Mouse (Mus musculus) myocyte (in vitro differentiated cells): ENCODE results near the gene Ap2a1. TPM values are rescaled to one million over a fixed set of nuclear protein-coding genes. Genes with fewer than 3 reads are reported as not detected.
A peak's percentile ranks its signal among the peaks of the same experiment; 100 is the strongest.

Experiments used
- H3K27me3 ChIP-seq: one replicate; pipeline ENCODE4 v1.6.1; 2011; ENCODE audit not compliant: control insufficient read depth, insufficient read depth, insufficient read length
- H3K36me3 ChIP-seq: one replicate; pipeline ENCODE4 v1.6.1; 2011; ENCODE audit not compliant: control insufficient read depth, insufficient read depth
- H3K4me2 ChIP-seq: one replicate; pipeline ENCODE4 v1.6.1; 2011; ENCODE audit warnings: low read depth, control low read depth
- H3K4me3 ChIP-seq: one replicate; pipeline ENCODE4 v1.5.1; 2011; ENCODE audit warnings: mild to moderate bottlenecking, control low read depth, moderate library complexity
- H3K79me2 ChIP-seq: one replicate; pipeline ENCODE4 v1.6.1; 2011; ENCODE audit not compliant: control insufficient read depth, insufficient read depth
- H3ac ChIP-seq: one replicate; pipeline ENCODE4 v1.6.1; 2011; ENCODE audit not compliant: control insufficient read depth, insufficient read length
- CEBPB ChIP-seq: IDR thresholded peaks from 2 replicates; pipeline ENCODE4 v1.6.1; 2011; ENCODE audit warnings: mild to moderate bottlenecking, moderate library complexity; ENCODE audit not compliant: poor library complexity, insufficient read depth, severe bottlenecking
- E2F4 ChIP-seq: IDR thresholded peaks from one replicate; pipeline ENCODE4 v1.6.1; 2011; ENCODE audit warnings: mild to moderate bottlenecking, control low read depth, moderate library complexity; ENCODE audit not compliant: insufficient read depth
- MAX ChIP-seq: IDR thresholded peaks from one replicate; pipeline ENCODE4 v1.6.1; 2011; ENCODE audit warnings: low read depth, mild to moderate bottlenecking, control low read depth
- MYOD1 ChIP-seq, 3 experiments: IDR thresholded peaks; one replicate each; pipeline ENCODE4 v1.6.1; 2011; ENCODE audit warnings: control low read depth in 2 of 3, low read depth in 2 of 3, mild to moderate bottlenecking in 2 of 3, moderate library complexity in 1 of 3; ENCODE audit not compliant: insufficient read length in 2 of 3, control insufficient read depth in 1 of 3
- MYOG ChIP-seq, 3 experiments: IDR thresholded peaks; one replicate each; pipeline ENCODE4 v1.6.1; 2011; ENCODE audit warnings: control low read depth in 2 of 3, low read depth in 2 of 3, mild to moderate bottlenecking in 2 of 3; ENCODE audit not compliant: insufficient read length in 2 of 3, control insufficient read depth in 1 of 3, insufficient read depth in 1 of 3
- POLR2A ChIP-seq: IDR thresholded peaks from one replicate; pipeline ENCODE4 v1.6.1; 2011; ENCODE audit warnings: low read depth, mild to moderate bottlenecking, control low read depth, moderate library complexity; ENCODE audit not compliant: insufficient read length
- POLR2AphosphoS2 ChIP-seq: IDR thresholded peaks from one replicate; pipeline ENCODE4 v1.6.1; 2011; ENCODE audit warnings: low read depth, control low read depth; ENCODE audit not compliant: insufficient read length
- REST ChIP-seq: IDR thresholded peaks from one replicate; pipeline ENCODE4 v1.6.1; 2011; ENCODE audit warnings: mild to moderate bottlenecking, control low read depth, moderate library complexity; ENCODE audit not compliant: insufficient read depth, insufficient read length
- SRF ChIP-seq: IDR thresholded peaks from one replicate; pipeline ENCODE4 v1.6.1; 2011; ENCODE audit warnings: low read depth; ENCODE audit not compliant: control insufficient read depth, insufficient read length
- TCF12 ChIP-seq: IDR thresholded peaks from one replicate; pipeline ENCODE4 v1.6.1; 2011; ENCODE audit warnings: mild to moderate bottlenecking, control low read depth; ENCODE audit not compliant: poor library complexity, insufficient read depth, severe bottlenecking
- TCF3 ChIP-seq: IDR thresholded peaks from one replicate; pipeline ENCODE4 v1.6.1; 2011; ENCODE audit warnings: low read depth, control low read depth; ENCODE audit not compliant: insufficient read length
- USF1 ChIP-seq: IDR thresholded peaks from one replicate; pipeline ENCODE4 v1.6.1; 2011; ENCODE audit warnings: low read depth, mild to moderate bottlenecking, control low read depth, moderate library complexity
- polyA plus RNA-seq: library from polyadenylated mRNA; unstranded; fragments of >200 nt; fragmentation: generic; extraction: Trizol; gene quantifications from one replicate; pipeline ENCODE4 v1.2.1, GENCODE M21; 2012; ENCODE audit warnings: missing spikeins

Ap2a1 gene
- polyA plus RNA-seq, 1 experiment: 125 TPM

- no peak overlapping the region for H3K4me2 ChIP-seq
- no peaks in the 10 kb centered on the region for H3K36me3 ChIP-seq
- peaks cover 28% of the 10 kb centered on the region for H3K79me2 ChIP-seq
- TF ChIP-seq E2F4: no peak
- no peak for TF ChIP-seq MYOD1 (IDR thresholded peaks at IDR 0.05; ENCODE audit: control insufficient read depth in 1 of 3, insufficient read length in 2 of 3, low read depth in 2 of 3)
- peak; percentile 35 for TF ChIP-seq POLR2AphosphoS2
- TF ChIP-seq USF1: no peak
- TF ChIP-seq SRF: no peak
- TF ChIP-seq POLR2A: no peak
- no peak for TF ChIP-seq MAX
- no peak for TF ChIP-seq REST
- H3K27me3 ChIP-seq: no peaks in the 10 kb centered on the region
- no peak overlapping the region for H3ac ChIP-seq
- no peak overlapping the region for H3K4me3 ChIP-seq
Measured at GRCm38 (mm10) chr7:44852259-44853027, 76.9 kb downstream of the Ap2a1 start.

- Histone ChIP-seq H3K4me2 (peak overlapping the region; percentile 72), H3K36me3 (no peaks in the 10 kb centered on the region), H3K27me3 (no peaks in the 10 kb centered on the region), H3ac (no peak overlapping the region), H3K4me3 (peak overlapping the region; percentile 94), H3K79me2 (peaks cover 33% of the 10 kb centered on the region)
- TF ChIP-seq TCF12 (no peak), E2F4 (no peak), REST (no peak), CEBPB (no peak), POLR2AphosphoS2 (no peak), MYOG (IDR thresholded peaks at IDR 0.05; ENCODE audit: control insufficient read depth in 1 of 3, insufficient read depth in 1 of 3, insufficient read length in 2 of 3, low read depth in 2 of 3) (no peak), TCF3 (no peak), MAX (no peak), SRF (no peak), MYOD1 (IDR thresholded peaks at IDR 0.05; ENCODE audit: control insufficient read depth in 1 of 3, insufficient read length in 2 of 3, low read depth in 2 of 3) (no peak), POLR2A (no peak), USF1 (no peak)
Measured at GRCm38 (mm10) chr7:44851625-44852234, 77.6 kb downstream of the Ap2a1 start.

- Histone ChIP-seq H3K27me3 (no peaks in the 10 kb centered on the region), H3ac (peak overlapping the region; percentile 80), H3K4me3 (peak overlapping the region; percentile 94), H3K79me2 (peaks cover 34% of the 10 kb centered on the region), H3K4me2 (peak overlapping the region; percentile 72), H3K36me3 (peaks cover 7% of the 10 kb centered on the region)
- no peak for TF ChIP-seq TCF12
- no peak for TF ChIP-seq MYOG (IDR thresholded peaks at IDR 0.05; ENCODE audit: control insufficient read depth in 1 of 3, insufficient read depth in 1 of 3, insufficient read length in 2 of 3, low read depth in 2 of 3)
- TF ChIP-seq CEBPB: no peak
Measured at GRCm38 (mm10) chr7:44850789-44851624, 78.3 kb downstream of the Ap2a1 start.

Other genes starting within 250 kb of the Ap2a1 start
- gene Izumo2, start 220.8 kb downstream of the Ap2a1 start, polyA plus RNA-seq: not detected
- gene Vrk3, start 181.1 kb downstream of the Ap2a1 start, polyA plus RNA-seq: 20.6 TPM
- 0.12 TPM for gene Zfp473, start 178.4 kb downstream of the Ap2a1 start, polyA plus RNA-seq
- gene Nup62, start 113.4 kb downstream of the Ap2a1 start, polyA plus RNA-seq: 77.0 TPM
- 1.9 TPM for gene Il4i1, start 113.1 kb downstream of the Ap2a1 start, polyA plus RNA-seq
- 939 TPM for gene Atf5, start 112.8 kb downstream of the Ap2a1 start, polyA plus RNA-seq
- gene Akt1s1, start 80.5 kb downstream of the Ap2a1 start, polyA plus RNA-seq: 200 TPM
- gene Tbc1d17, start 80.4 kb downstream of the Ap2a1 start, polyA plus RNA-seq: 53.8 TPM
- 47.9 TPM for gene Pnkp, start 72.4 kb downstream of the Ap2a1 start, polyA plus RNA-seq
- 298 TPM for gene Ptov1, start 59.7 kb downstream of the Ap2a1 start, polyA plus RNA-seq
- gene Med25, start 36.8 kb downstream of the Ap2a1 start, polyA plus RNA-seq: 57.4 TPM
- gene Fuz, start 33.4 kb downstream of the Ap2a1 start, polyA plus RNA-seq: 11.6 TPM
- gene Tsks, start 13.7 kb upstream of the Ap2a1 start, polyA plus RNA-seq: not detected
- gene Cpt1c, start 45.4 kb upstream of the Ap2a1 start, polyA plus RNA-seq: 2.7 TPM
- gene Prmt1, start 57.1 kb upstream of the Ap2a1 start, polyA plus RNA-seq: 729 TPM
- gene Irf3, start 68.2 kb upstream of the Ap2a1 start, polyA plus RNA-seq: 45.1 TPM
- 13.3 TPM for gene Bcl2l12, start 69.2 kb upstream of the Ap2a1 start, polyA plus RNA-seq
- 56.7 TPM for gene Scaf1, start 86.9 kb upstream of the Ap2a1 start, polyA plus RNA-seq
- 127 TPM for gene Rras, start 88.5 kb upstream of the Ap2a1 start, polyA plus RNA-seq
- 10.2 TPM for gene Prr12, start 123.4 kb upstream of the Ap2a1 start, polyA plus RNA-seq
- 66.1 TPM for gene Nosip, start 132.9 kb upstream of the Ap2a1 start, polyA plus RNA-seq
- gene Prrg2, start 133.2 kb upstream of the Ap2a1 start, polyA plus RNA-seq: 12.9 TPM
- 123 TPM for gene Rcn3, start 162.7 kb upstream of the Ap2a1 start, polyA plus RNA-seq
- 67.2 TPM for gene Fcgrt, start 174.4 kb upstream of the Ap2a1 start, polyA plus RNA-seq
- 2,217 TPM for gene Rps11, start 194.9 kb upstream of the Ap2a1 start, polyA plus RNA-seq
- 6,110 TPM for gene Rpl13a, start 199.3 kb upstream of the Ap2a1 start, polyA plus RNA-seq
- 3.6 TPM for gene Gm45713, start 206.7 kb upstream of the Ap2a1 start, polyA plus RNA-seq
- 7.2 TPM for gene Flt3l, start 206.9 kb upstream of the Ap2a1 start, polyA plus RNA-seq
- gene Pih1d1, start 224.8 kb upstream of the Ap2a1 start, polyA plus RNA-seq: 81.9 TPM
- 29.0 TPM for gene Aldh16a1, start 225.1 kb upstream of the Ap2a1 start, polyA plus RNA-seq
- gene Slc17a7, start 234.5 kb upstream of the Ap2a1 start, polyA plus RNA-seq: 3.6 TPM